Mouse (Mus musculus): ENCODE results near the gene Gm16440.
"Not testable (repeated sequence)": the region's sequence is repeated elsewhere in the genome, so short reads cannot be mapped to it uniquely, and the experiment has no call there.

The Gm16440 gene

DNA sequence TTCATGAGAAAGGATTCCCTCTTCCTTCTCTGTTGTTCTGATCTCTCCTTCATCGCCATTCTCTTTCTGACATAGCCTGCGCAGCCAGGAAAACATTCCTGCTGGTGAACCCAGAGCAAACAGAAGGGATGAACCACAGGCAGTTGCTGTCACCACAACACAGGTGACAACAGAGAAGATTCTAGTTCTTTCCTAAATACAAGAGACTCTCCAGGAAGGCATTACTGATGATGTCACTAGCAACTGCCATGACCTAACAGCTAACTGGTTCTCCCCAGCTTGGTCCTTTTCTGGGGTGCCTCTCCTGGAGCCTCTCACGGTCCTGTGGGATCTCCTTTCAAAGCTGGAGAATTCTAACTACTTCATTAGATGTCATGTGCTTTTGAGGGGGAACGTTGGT lies at the start of gene Gm16440:
Gm16440 (minus strand) TSS at position 101 of the 400 bp plus-strand sequence.
- DNase-seq (ENCODE audit: low read depth, low spot score) = not testable (repeated sequence)

DNA sequence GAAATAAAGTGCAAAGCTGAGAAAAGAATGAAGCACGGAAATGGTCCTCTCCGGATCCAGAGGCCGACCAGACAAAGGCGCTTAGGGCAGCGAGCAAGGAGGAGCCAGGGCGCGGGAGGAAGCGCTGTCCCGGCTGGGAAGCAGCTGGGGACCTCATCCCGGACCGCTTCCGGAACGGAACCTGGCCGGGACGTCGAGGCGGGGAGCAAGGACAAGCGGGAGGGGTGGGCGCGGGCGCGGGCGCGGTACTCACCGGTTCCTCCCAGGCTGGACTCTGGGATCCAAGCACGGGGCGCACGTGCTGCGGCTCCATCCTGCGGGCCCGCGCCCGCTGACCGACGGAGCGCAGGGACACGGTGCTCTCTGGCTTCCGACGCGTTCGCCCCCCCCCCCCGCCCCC lies 36.6 kb upstream of the Gm16440 start:
- DNase-seq (ENCODE audit: low read depth, low spot score) = not testable (repeated sequence)

DNA sequence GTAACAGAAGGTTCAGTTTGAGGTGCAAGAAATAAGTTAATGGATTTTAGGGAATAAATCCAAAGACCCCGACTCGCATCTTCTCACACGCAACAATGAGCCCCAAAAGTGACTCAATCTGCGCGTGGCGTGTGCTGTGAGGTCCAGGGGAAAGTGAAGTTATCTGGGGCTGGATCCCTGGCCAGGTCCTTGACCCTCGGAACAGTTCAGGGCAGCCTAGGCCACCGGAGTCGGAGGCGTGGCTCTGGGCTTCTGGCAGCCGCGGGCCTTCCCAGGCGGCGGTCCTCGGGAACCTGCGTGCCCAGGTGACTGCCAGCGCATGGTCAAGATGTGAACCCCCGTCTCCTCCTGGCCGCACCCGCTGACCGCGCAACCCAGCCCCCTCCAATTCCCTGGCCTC lies 36.2 kb upstream of the Gm16440 start:
- DNase-seq (ENCODE audit: low read depth, low spot score) = not testable (repeated sequence)

DNA sequence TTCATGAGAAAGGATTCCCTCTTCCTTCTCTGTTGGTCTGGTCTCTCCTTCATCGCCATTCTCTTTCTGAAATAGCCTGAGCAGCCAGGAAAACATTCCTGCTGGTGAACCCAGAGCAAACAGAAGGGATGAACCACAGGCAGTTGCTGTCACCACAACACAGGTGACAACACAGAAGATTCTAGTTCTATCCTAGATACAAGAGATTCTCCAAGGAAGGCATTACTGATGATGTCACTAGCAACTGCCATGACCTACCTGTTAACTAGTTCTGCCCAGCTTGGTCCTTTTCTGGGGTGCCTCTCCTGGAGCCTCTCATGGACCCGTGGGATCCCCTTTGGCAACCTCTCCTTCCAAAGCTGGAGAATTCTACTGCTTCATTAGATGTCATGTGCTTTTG lies 22.3 kb upstream of the Gm16440 start, which contains the start of gene Gm3591:
Gm3591 (minus strand) TSS at position 101 of the 400 bp plus-strand sequence.
- DNase-seq (ENCODE audit: low read depth, low spot score) = not testable (repeated sequence)

DNA sequence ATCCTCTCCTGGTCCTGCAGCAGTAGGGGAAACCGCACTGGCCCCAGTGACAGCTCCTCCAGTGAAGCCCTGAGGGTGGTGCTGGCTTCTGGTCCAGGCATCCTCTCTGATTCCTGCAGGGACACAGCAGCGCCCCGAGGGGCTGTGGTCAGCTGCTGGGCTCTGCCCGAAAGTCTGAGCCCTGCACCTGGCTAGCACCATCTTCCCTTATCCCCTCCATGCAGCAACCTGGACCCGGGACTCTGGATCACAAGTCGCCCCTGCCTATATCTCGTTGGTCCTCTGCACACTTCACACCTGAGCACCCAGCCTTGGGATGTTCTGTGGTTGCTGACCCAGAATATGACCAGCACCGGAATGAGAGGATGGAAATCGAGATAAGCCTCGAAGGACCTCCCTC lies 46.5 kb downstream of the Gm16440 start, which contains the start of gene Gm3618:
Gm3618 (minus strand) TSS at position 101 of the 400 bp plus-strand sequence.
- not testable (repeated sequence) for DNase-seq (ENCODE audit: low read depth, low spot score)
